ENCODE assay signal across 14 mouse cellular contexts in the genomic region with DNA sequence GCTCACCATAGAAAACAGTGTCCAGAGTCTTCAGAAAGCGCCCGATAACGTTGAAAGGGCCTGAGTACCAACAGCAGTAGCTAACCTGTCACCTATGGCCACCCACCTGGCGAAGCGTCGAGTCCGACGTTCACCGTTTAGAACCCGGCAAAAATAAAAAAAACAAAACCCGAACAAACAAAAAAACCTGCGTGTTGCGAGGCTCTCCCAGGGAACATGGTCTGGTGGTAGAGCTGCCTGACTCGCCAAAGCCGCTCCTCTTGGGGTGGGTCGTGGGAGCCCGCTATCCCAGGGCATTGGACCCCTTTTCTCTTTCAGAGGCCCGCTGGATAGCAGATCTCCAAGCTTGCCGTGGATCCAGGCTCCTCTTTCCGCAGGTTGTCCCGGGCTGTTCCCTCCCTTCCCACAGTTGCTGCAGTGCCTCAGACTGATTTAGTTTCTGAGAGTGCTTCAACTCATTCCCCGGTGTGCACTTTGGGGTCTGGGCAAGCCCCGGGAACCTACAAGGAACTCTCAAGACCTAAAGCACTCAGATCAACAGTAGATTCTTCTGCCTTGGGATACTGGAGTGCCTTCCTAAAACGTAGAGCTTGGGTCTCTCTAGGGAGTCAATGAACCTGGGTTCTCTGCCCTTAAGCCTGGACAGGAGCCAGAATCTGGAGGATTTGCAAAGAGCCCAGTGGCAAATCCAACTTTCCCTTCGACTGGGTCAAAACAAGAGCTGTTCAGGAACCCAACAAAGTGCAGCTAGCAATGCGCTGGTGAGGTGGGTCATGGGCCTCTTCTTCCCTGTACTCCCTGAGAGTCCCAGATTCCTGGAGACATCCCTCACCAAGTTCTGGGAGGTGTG. TPM values are rescaled to one million over a fixed set of nuclear protein-coding genes. Genes with fewer than 3 reads are reported as not detected.
A peak's percentile ranks its signal among the peaks of the same experiment; 100 is the strongest.
DNase-seq lines count a peak whose midpoint lies in the region; ATAC-seq and TF ChIP-seq lines count a peak whose summit lies in the region.
"Had no signal": no experiment of that assay in that cellular context is flagged by ENCODE, and none has a peak within 500 bp of the region (broad histone marks: within the 10 kb centered on the region; RNA-seq: fewer than 3 reads in every experiment).

No protein-coding gene starts in this region.

- peaks cover 10% of the 10 kb centered on the region; the same call in 1 of the 2 replicates for H3K4me1 ChIP-seq in heart, embryonic 11.5 days (ENCODE audit: control insufficient read depth, insufficient read depth, low read length)
- H3K4me1 ChIP-seq in testis, adult 2 months (ENCODE audit: control insufficient read depth, insufficient read depth, low read length): peaks cover 19% of the 10 kb centered on the region
- 0 out of 2 replicates have a peak, but pooled peaks cover 3% of the 10 kb centered on the region for H3K4me1 ChIP-seq in limb, embryonic 14.5 days (ENCODE audit: control insufficient read depth, insufficient read depth, low read length)

- ATAC-seq in heart, embryonic 11.5 days (replicated peaks; ENCODE audit: insufficient number of reproducible peaks, low FRiP score, low TSS enrichment): no peak
- ATAC-seq in limb, embryonic 14.5 days (ENCODE audit: low FRiP score, low read depth): no peak
- ATAC-seq: activated CD4-positive, CD25-positive, alpha-beta regulatory T cell, adult 4 months had no signal

- peak overlapping the region; percentile 27 for H3K4me2 ChIP-seq in heart, embryonic 11.5 days
- H3K4me2 ChIP-seq in limb, embryonic 14.5 days (replicated peaks; ENCODE audit: low read depth, low read length, severe bottlenecking): no peak overlapping the region; the same call in 1 of the 2 replicates

- peak overlapping the region; percentile 5; the same call in 1 of the 2 replicates for H3K4me3 ChIP-seq in heart, embryonic 11.5 days (ENCODE audit: low read depth, low read length)
- H3K4me3 ChIP-seq in testis, adult 2 months (ENCODE audit: control insufficient read depth, low read depth, low read length): peak overlapping the region; percentile 39; the same call in 1 of the 2 replicates
- 0 out of 2 replicates have a peak overlapping the region, but pooled peaks have one; percentile 1 for H3K4me3 ChIP-seq in limb, embryonic 14.5 days (replicated peaks; ENCODE audit: low read length)
- H3K4me3 ChIP-seq: myocyte had no signal

- no peak for TF ChIP-seq CTCF in testis, adult 2 months (IDR thresholded peaks at IDR 0.05; ENCODE audit: control insufficient read depth, insufficient read depth, insufficient replicate concordance, low read depth, low read length)

- no peak overlapping the region for H3K27ac ChIP-seq in heart, embryonic 11.5 days (ENCODE audit: low read depth, low read length)
- H3K27ac ChIP-seq in testis, adult 2 months (ENCODE audit: control insufficient read depth, insufficient read depth, low read depth, low read length): no peak overlapping the region
- H3K27ac ChIP-seq in limb, embryonic 14.5 days (replicated peaks; ENCODE audit: low read depth, low read length): no peak overlapping the region
- H3K27ac ChIP-seq: liver, embryonic 14.5 days had no signal

- WGBS in heart, embryonic 11.5 days (ENCODE audit: insufficient replicate concordance): 6% methylated on average over 26 of the region's 26 CpGs
- WGBS in limb, embryonic 14.5 days: 5% methylated on average over 26 of the region's 26 CpGs

- H3K9ac ChIP-seq in heart, embryonic 11.5 days (ENCODE audit: low read depth, low read length): no peak overlapping the region
- H3K9ac ChIP-seq in limb, embryonic 14.5 days (ENCODE audit: low read depth, low read length, severe bottlenecking): no peak overlapping the region
- H3K9ac ChIP-seq: liver, embryonic 14.5 days had no signal

- no peaks in the 10 kb centered on the region for H3K9me3 ChIP-seq in heart, embryonic 11.5 days (replicated peaks; ENCODE audit: control insufficient read depth, low read length)
- H3K9me3 ChIP-seq in limb, embryonic 14.5 days (ENCODE audit: control insufficient read depth, low read length): no peaks in the 10 kb centered on the region

- intact Hi-C loops in heart, postnatal 10 days (cut with DNase I): no loop called here

- no peak for TF ChIP-seq POLR2A in testis, adult 2 months (IDR thresholded peaks at IDR 0.05; ENCODE audit: control insufficient read depth, low read depth, low read length)
- TF ChIP-seq POLR2A in limb, embryonic 14.5 days (IDR thresholded peaks at IDR 0.05; ENCODE audit: borderline replicate concordance, extremely low read depth, insufficient read depth, insufficient read length): no peak

- no peaks in the 10 kb centered on the region for H3K36me3 ChIP-seq in heart, embryonic 11.5 days (ENCODE audit: control insufficient read depth, insufficient read depth, low read length)
- H3K36me3 ChIP-seq in testis, adult 2 months (ENCODE audit: control insufficient read depth, insufficient read depth, low read length): no peaks in the 10 kb centered on the region
- H3K36me3 ChIP-seq in limb, embryonic 14.5 days (ENCODE audit: control insufficient read depth, insufficient read depth, low read length): no peaks in the 10 kb centered on the region

- H3K27me3 ChIP-seq in heart, embryonic 11.5 days (ENCODE audit: control insufficient read depth, insufficient read depth, low read length): peaks cover 84% of the 10 kb centered on the region
- H3K27me3 ChIP-seq in testis, adult 2 months (ENCODE audit: control insufficient read depth, insufficient read depth, low read length): peaks cover 10% of the 10 kb centered on the region
- peaks cover 79% of the 10 kb centered on the region for H3K27me3 ChIP-seq in limb, embryonic 14.5 days (ENCODE audit: control insufficient read depth, insufficient read depth, low read length)

- no peak for DNase-seq in heart, postnatal 10 days
- DNase-seq in testis, postnatal 10 days (ENCODE audit: low spot score): no peak
- DNase-seq in limb, embryonic 14.5 days (ENCODE audit: low spot score): no peak
- no peak for DNase-seq in urinary bladder, postnatal 4 days (ENCODE audit: low spot score in 2 of 2)
- DNase-seq in c-Kit-positive CD71-positive TER-119-positive erythroid progenitor cells, embryonic 14.5 days (ENCODE audit: low spot score): no peak
- no peak for DNase-seq in spleen, adult 18-20 months
- DNase-seq: cerebellum, adult 2 months; kidney, adult 2 months; right cerebral cortex, postnatal 14 days had no signal

RNA-seq across cellular contexts. Expression of gene Tfap2e, which starts 3.3 kb away (rescaled TPM):
- polyA plus RNA-seq in heart, embryonic 11.5 days (2014; fragmentation: Nextera tagmentation; extraction: Ambion mirVana): not detected in 2 replicates
- total RNA-seq in heart, postnatal 10 days (2021): not detected
- polyA plus RNA-seq in testis, adult 2 months (2012; rRNA removed): 0.05 and 0.06 TPM in 2 replicates
- 0.48 and 0.53 TPM in 2 replicates for polyA plus RNA-seq in limb, embryonic 14.5 days (2012; rRNA removed)
- polyA plus RNA-seq in limb, embryonic 14.5 days (2014; fragmentation: Nextera tagmentation; extraction: Ambion mirVana): 0.34 and 0.46 TPM in 2 replicates
- polyA plus RNA-seq: activated CD4-positive, CD25-positive, alpha-beta regulatory T cell, adult 4 months; cerebellum, adult 2 months; kidney, adult 2 months; liver, embryonic 14.5 days had no signal

RNA-seq across cellular contexts. Expression of gene Ncdn, which starts 20.5 kb away (rescaled TPM):
- 19.3 and 20.4 TPM in 2 replicates for polyA plus RNA-seq in heart, embryonic 11.5 days (2014; fragmentation: Nextera tagmentation; extraction: Ambion mirVana)
- total RNA-seq in heart, postnatal 10 days (2021): 10 to 100 TPM; 15.3 to 17.2 TPM
- polyA plus RNA-seq in testis, adult 2 months (2012; rRNA removed): 6.6 and 6.7 TPM in 2 replicates
- polyA plus RNA-seq in limb, embryonic 14.5 days (2012; rRNA removed): 39.0 and 51.9 TPM in 2 replicates
- 29.1 and 29.8 TPM in 2 replicates for polyA plus RNA-seq in limb, embryonic 14.5 days (2014; fragmentation: Nextera tagmentation; extraction: Ambion mirVana)

RNA-seq across cellular contexts. Expression of gene AU040320, which starts 20.6 kb away (rescaled TPM):
- polyA plus RNA-seq in heart, embryonic 11.5 days (2014; fragmentation: Nextera tagmentation; extraction: Ambion mirVana): 20.7 and 24.2 TPM in 2 replicates
- 10 to 100 TPM; 26.2 to 31.6 TPM for total RNA-seq in heart, postnatal 10 days (2021)
- polyA plus RNA-seq in testis, adult 2 months (2012; rRNA removed): 74.1 and 79.1 TPM in 2 replicates
- 27.7 and 31.8 TPM in 2 replicates for polyA plus RNA-seq in limb, embryonic 14.5 days (2012; rRNA removed)
- polyA plus RNA-seq in limb, embryonic 14.5 days (2014; fragmentation: Nextera tagmentation; extraction: Ambion mirVana): 21.1 and 22.9 TPM in 2 replicates

RNA-seq across cellular contexts. Expression of gene Psmb2, which starts 55.3 kb away (rescaled TPM):
- 411 and 434 TPM in 2 replicates for polyA plus RNA-seq in heart, embryonic 11.5 days (2014; fragmentation: Nextera tagmentation; extraction: Ambion mirVana)
- total RNA-seq in heart, postnatal 10 days (2021): 100 to 1,000 TPM; 148 to 157 TPM
- 66.9 and 77.9 TPM in 2 replicates for polyA plus RNA-seq in testis, adult 2 months (2012; rRNA removed)
- polyA plus RNA-seq in limb, embryonic 14.5 days (2012; rRNA removed): 235 and 263 TPM in 2 replicates
- polyA plus RNA-seq in limb, embryonic 14.5 days (2014; fragmentation: Nextera tagmentation; extraction: Ambion mirVana): 471 and 500 TPM in 2 replicates
